8 mouse cellular contexts compared by ENCODE assay signal in the genomic region with DNA sequence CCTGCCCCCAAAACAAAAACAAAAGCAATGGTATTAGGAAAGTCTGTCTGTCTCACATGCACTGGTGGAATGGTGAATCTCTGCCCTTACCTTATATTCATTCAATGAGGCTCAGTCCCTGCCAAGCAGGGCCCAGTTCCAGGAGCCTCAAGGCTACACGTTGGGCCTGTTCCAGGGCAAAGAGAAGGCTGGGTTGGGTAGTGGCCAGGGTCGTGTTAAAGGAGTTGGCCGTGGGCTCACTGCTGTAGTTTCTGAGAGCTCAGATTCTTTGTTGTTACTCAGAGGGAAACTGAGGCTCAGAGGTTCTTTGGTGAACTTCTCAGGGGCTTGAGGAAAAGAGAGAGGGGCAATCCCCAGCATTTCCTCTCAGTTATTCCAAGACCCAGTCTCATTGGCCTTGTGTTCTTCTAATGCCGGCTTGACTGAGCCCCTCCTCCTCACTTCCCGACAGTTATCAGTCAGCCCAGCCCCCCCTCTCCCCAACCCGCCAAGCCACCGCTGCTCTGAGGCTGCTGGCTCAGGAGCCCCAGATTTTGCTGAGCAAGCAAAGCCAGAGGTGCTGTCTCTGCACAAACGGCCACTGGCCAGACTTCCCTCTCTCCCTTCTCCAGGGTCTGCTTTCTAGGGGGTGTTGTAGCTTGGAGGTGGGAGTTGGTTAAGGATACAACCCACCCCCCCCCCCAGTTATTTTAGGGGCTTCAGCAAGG. TPM values are rescaled to one million over a fixed set of nuclear protein-coding genes. Genes with fewer than 3 reads are reported as not detected.
A peak's percentile ranks its signal among the peaks of the same experiment; 100 is the strongest.
DNase-seq lines count a peak whose midpoint lies in the region; ATAC-seq lines count a peak whose summit lies in the region.

No protein-coding gene starts in this region.

- H3K4me1 ChIP-seq in neural tube, embryonic 11.5 days (ENCODE audit: control insufficient read depth, insufficient read depth, low read length): no peaks in the 10 kb centered on the region
- H3K4me1 ChIP-seq in brown adipose tissue, adult 24 weeks (ENCODE audit: control insufficient read depth, insufficient read depth, insufficient read length, low read length): peaks cover 20% of the 10 kb centered on the region
- peaks cover 59% of the 10 kb centered on the region for H3K4me1 ChIP-seq in heart, embryonic 12.5 days (replicated peaks)
- peaks cover 38% of the 10 kb centered on the region for H3K4me1 ChIP-seq in kidney, embryonic 16.5 days (ENCODE audit: insufficient read depth, low read length)

- no peaks in the 10 kb centered on the region for H3K9me3 ChIP-seq in neural tube, embryonic 11.5 days (ENCODE audit: control insufficient read depth, low read length)
- H3K9me3 ChIP-seq in heart, embryonic 12.5 days (replicated peaks): no peaks in the 10 kb centered on the region
- no peaks in the 10 kb centered on the region for H3K9me3 ChIP-seq in kidney, embryonic 16.5 days (ENCODE audit: low read length)

- H3K36me3 ChIP-seq in neural tube, embryonic 11.5 days (ENCODE audit: control insufficient read depth, insufficient read depth, low read length): no peaks in the 10 kb centered on the region
- H3K36me3 ChIP-seq in heart, embryonic 12.5 days: peaks cover 40% of the 10 kb centered on the region
- H3K36me3 ChIP-seq in kidney, embryonic 16.5 days (ENCODE audit: insufficient read depth, low read length): no peaks in the 10 kb centered on the region; the same call in 1 of the 2 replicates

- 0 out of 2 replicates have a peak overlapping the region, but pooled peaks have one; percentile 6 for H3K27ac ChIP-seq in neural tube, embryonic 11.5 days (ENCODE audit: low read depth, low read length)
- H3K27ac ChIP-seq in brown adipose tissue, adult 24 weeks (replicated peaks; ENCODE audit: low read depth, low read length): peak overlapping the region; percentile 27
- H3K27ac ChIP-seq in heart, embryonic 12.5 days (ENCODE audit: poor library complexity, severe bottlenecking): peak overlapping the region; percentile 88
- peak overlapping the region; percentile 85 for H3K27ac ChIP-seq in kidney, embryonic 16.5 days (ENCODE audit: low read length)

- peak; percentile 57 for DNase-seq in neural tube, embryonic 11.5 days (ENCODE audit: low spot score)
- DNase-seq in neural tube, embryonic 10.5 days (ENCODE audit: extremely low spot score, low spot score): no peak
- peak; percentile 55 for DNase-seq in mesoderm, embryonic 11.5 days (ENCODE audit: low read depth, low spot score)
- DNase-seq in c-Kit-positive CD71-positive TER-119-positive erythroid progenitor cells, embryonic 14.5 days (ENCODE audit: low spot score): no peak
- DNase-seq in thymus, postnatal 14 days: no peak

- ATAC-seq in neural tube, embryonic 11.5 days (ENCODE audit: insufficient read depth, low FRiP score, low TSS enrichment): no peak
- peak; percentile 69 for ATAC-seq in heart, embryonic 12.5 days (ENCODE audit: insufficient number of reproducible peaks, low FRiP score)
- peak; percentile 36; the same call in 1 of the 2 replicates for ATAC-seq in kidney, embryonic 16.5 days (ENCODE audit: low FRiP score, low TSS enrichment)

- no peak overlapping the region for H3K9ac ChIP-seq in neural tube, embryonic 11.5 days (ENCODE audit: low read length)
- peak overlapping the region; percentile 56 for H3K9ac ChIP-seq in heart, embryonic 12.5 days
- H3K9ac ChIP-seq in kidney, embryonic 16.5 days (replicated peaks; ENCODE audit: low read length): 0 out of 2 replicates have a peak overlapping the region, but pooled peaks have one; percentile 24

- 26% methylated on average over 8 of the region's 8 CpGs for WGBS in neural tube, embryonic 11.5 days
- WGBS in heart, embryonic 12.5 days: 16% methylated on average over 8 of the region's 8 CpGs
- WGBS in kidney, embryonic 16.5 days: 22% methylated on average over 8 of the region's 8 CpGs

- no peak overlapping the region for H3K4me3 ChIP-seq in neural tube, embryonic 11.5 days (ENCODE audit: low read depth, low read length)
- H3K4me3 ChIP-seq in brown adipose tissue, adult 24 weeks (ENCODE audit: insufficient read depth, low read depth, low read length): no peak overlapping the region
- H3K4me3 ChIP-seq in heart, embryonic 12.5 days: no peak overlapping the region
- no peak overlapping the region for H3K4me3 ChIP-seq in kidney, embryonic 16.5 days (ENCODE audit: low read length)

- no peaks in the 10 kb centered on the region for H3K27me3 ChIP-seq in neural tube, embryonic 11.5 days (ENCODE audit: control insufficient read depth, insufficient read depth, low read length)
- H3K27me3 ChIP-seq in heart, embryonic 12.5 days (replicated peaks): no peaks in the 10 kb centered on the region
- H3K27me3 ChIP-seq in kidney, embryonic 16.5 days (ENCODE audit: insufficient read depth, low read length): no peaks in the 10 kb centered on the region

- H3K4me2 ChIP-seq in neural tube, embryonic 11.5 days (ENCODE audit: low read depth): no peak overlapping the region
- peak overlapping the region; percentile 32 for H3K4me2 ChIP-seq in heart, embryonic 12.5 days
- H3K4me2 ChIP-seq in kidney, embryonic 16.5 days (replicated peaks; ENCODE audit: low read depth, low read length): no peak overlapping the region

RNA-seq across cellular contexts. Expression of gene Fads3, which starts 16.0 kb away (rescaled TPM):
- 6.1 and 6.2 TPM in 2 replicates for polyA plus RNA-seq in neural tube, embryonic 11.5 days (2014; fragmentation: Nextera tagmentation; extraction: Ambion mirVana)
- 31.1 and 34.2 TPM in 2 replicates for polyA plus RNA-seq in brown adipose tissue, adult 24 weeks (2012; ENCODE audit: insufficient read depth, insufficient read length, missing spikeins)
- polyA plus RNA-seq in heart, embryonic 12.5 days (2016; fragmentation: Nextera tagmentation; extraction: Ambion mirVana): 40.7 and 45.2 TPM in 2 replicates
- polyA plus RNA-seq in kidney, embryonic 16.5 days (2015; fragmentation: Nextera tagmentation; extraction: Ambion mirVana): 30.1 and 36.5 TPM in 2 replicates

RNA-seq across cellular contexts. Expression of gene Rab3il1, which starts 23.9 kb away (rescaled TPM):
- polyA plus RNA-seq in neural tube, embryonic 11.5 days (2014; fragmentation: Nextera tagmentation; extraction: Ambion mirVana): 42.6 and 43.0 TPM in 2 replicates
- polyA plus RNA-seq in brown adipose tissue, adult 24 weeks (2012; ENCODE audit: insufficient read depth, insufficient read length, missing spikeins): 4.8 and 7.5 TPM in 2 replicates
- 38.0 and 39.7 TPM in 2 replicates for polyA plus RNA-seq in heart, embryonic 12.5 days (2016; fragmentation: Nextera tagmentation; extraction: Ambion mirVana)
- polyA plus RNA-seq in kidney, embryonic 16.5 days (2015; fragmentation: Nextera tagmentation; extraction: Ambion mirVana): 32.0 and 34.6 TPM in 2 replicates

RNA-seq across cellular contexts. Expression of gene Best1, which starts 23.9 kb away (rescaled TPM):
- 1.0 and 1.5 TPM in 2 replicates for polyA plus RNA-seq in neural tube, embryonic 11.5 days (2014; fragmentation: Nextera tagmentation; extraction: Ambion mirVana)
- polyA plus RNA-seq in brown adipose tissue, adult 24 weeks (2012; ENCODE audit: insufficient read depth, insufficient read length, missing spikeins): not detected in 2 replicates
- polyA plus RNA-seq in heart, embryonic 12.5 days (2016; fragmentation: Nextera tagmentation; extraction: Ambion mirVana): 0.32 and 0.34 TPM in 2 replicates
- polyA plus RNA-seq in kidney, embryonic 16.5 days (2015; fragmentation: Nextera tagmentation; extraction: Ambion mirVana): 1.4 and 1.9 TPM in 2 replicates

RNA-seq across cellular contexts. Expression of gene Fth1, which starts 44.9 kb away (rescaled TPM):
- 1,187 and 1,207 TPM in 2 replicates for polyA plus RNA-seq in neural tube, embryonic 11.5 days (2014; fragmentation: Nextera tagmentation; extraction: Ambion mirVana)
- 4,010 and 5,287 TPM in 2 replicates for polyA plus RNA-seq in brown adipose tissue, adult 24 weeks (2012; ENCODE audit: insufficient read depth, insufficient read length, missing spikeins)
- polyA plus RNA-seq in heart, embryonic 12.5 days (2016; fragmentation: Nextera tagmentation; extraction: Ambion mirVana): 2,254 and 2,412 TPM in 2 replicates
- polyA plus RNA-seq in kidney, embryonic 16.5 days (2015; fragmentation: Nextera tagmentation; extraction: Ambion mirVana): 1,651 and 1,666 TPM in 2 replicates

Comparison
In these comparisons a context has a peak if more than half of its experiments do, and no peak if none do; other contexts are left out.
1. DNase-seq: peak in neural tube, embryonic 11.5 days (single experiment) and mesoderm, embryonic 11.5 days (single experiment); none in neural tube, embryonic 10.5 days (single experiment), c-Kit-positive CD71-positive TER-119-positive erythroid progenitor cells, embryonic 14.5 days (single experiment) and thymus, postnatal 14 days (single experiment).
2. H3K27ac ChIP-seq: peak in every context shown above with its lines; median percentile 88 in heart, embryonic 12.5 days; 85 in kidney, embryonic 16.5 days; 27 in brown adipose tissue, adult 24 weeks; 6 in neural tube, embryonic 11.5 days.